Mouse (Mus musculus): ENCODE measurements around the gene Tcf20. TPM values are rescaled to one million over a fixed set of nuclear protein-coding genes. Genes with fewer than 3 reads are reported as not detected.

Gene Tcf20
- polyA plus RNA-seq, 1 experiment = 11.1 TPM

- TF ChIP-seq POLR2A (IDR thresholded peaks at IDR 0.05; ENCODE audit: insufficient read length, low read depth) = no peak
- no peak for TF ChIP-seq CEBPB (IDR thresholded peaks at IDR 0.05; ENCODE audit: insufficient read depth, poor library complexity, severe bottlenecking)
- TF ChIP-seq REST (IDR thresholded peaks at IDR 0.05; ENCODE audit: insufficient read depth, insufficient read length) = no peak
- no peak for TF ChIP-seq MYOD1 (IDR thresholded peaks at IDR 0.05; ENCODE audit: control insufficient read depth in 1 of 3, insufficient read length in 2 of 3, low read depth in 2 of 3)
- no peak for TF ChIP-seq MYOG (IDR thresholded peaks at IDR 0.05; ENCODE audit: control insufficient read depth in 1 of 3, insufficient read depth in 1 of 3, insufficient read length in 2 of 3, low read depth in 2 of 3)
- no peak for TF ChIP-seq SRF (IDR thresholded peaks at IDR 0.05; ENCODE audit: control insufficient read depth, insufficient read length, low read depth)
- TF ChIP-seq USF1 (IDR thresholded peaks at IDR 0.05; ENCODE audit: low read depth) = no peak
- TF ChIP-seq E2F4 (IDR thresholded peaks at IDR 0.05; ENCODE audit: insufficient read depth) = no peak
- TF ChIP-seq POLR2AphosphoS2 (IDR thresholded peaks at IDR 0.05; ENCODE audit: insufficient read length, low read depth) = no peak
- TF ChIP-seq MAX (IDR thresholded peaks at IDR 0.05; ENCODE audit: low read depth) = no peak
- TF ChIP-seq TCF12 (IDR thresholded peaks at IDR 0.05; ENCODE audit: insufficient read depth, poor library complexity, severe bottlenecking) = no peak
- TF ChIP-seq TCF3 (IDR thresholded peaks at IDR 0.05; ENCODE audit: insufficient read length, low read depth) = no peak
Observed at GRCm38 (mm10) chr15:83007346-83007920, 19.8 kb upstream of the Tcf20 start.

GRCm38 (mm10) chr15:83002665-83003548, 15.2 kb upstream of the Tcf20 start:
- no peak overlapping the region for H3ac ChIP-seq (ENCODE audit: control insufficient read depth, insufficient read length)
- peaks cover 53% of the 10 kb centered on the region for H3K27me3 ChIP-seq (ENCODE audit: control insufficient read depth, insufficient read depth, insufficient read length)
- no peak overlapping the region for H3K4me3 ChIP-seq
- H3K4me2 ChIP-seq (ENCODE audit: low read depth) = no peak overlapping the region
- no peaks in the 10 kb centered on the region for H3K36me3 ChIP-seq (ENCODE audit: control insufficient read depth, insufficient read depth)
- H3K79me2 ChIP-seq (ENCODE audit: control insufficient read depth, insufficient read depth) = no peaks in the 10 kb centered on the region
- no peak for TF ChIP-seq USF1 (IDR thresholded peaks at IDR 0.05; ENCODE audit: low read depth)
- no peak for TF ChIP-seq MAX (IDR thresholded peaks at IDR 0.05; ENCODE audit: low read depth)
- TF ChIP-seq REST (IDR thresholded peaks at IDR 0.05; ENCODE audit: insufficient read depth, insufficient read length) = no peak

More at GRCm38 (mm10) chr15:83007346-83007920, 19.8 kb upstream of the Tcf20 start:
- no peak overlapping the region for H3K4me3 ChIP-seq
- no peaks in the 10 kb centered on the region for H3K36me3 ChIP-seq (ENCODE audit: control insufficient read depth, insufficient read depth)
- peaks cover 12% of the 10 kb centered on the region for H3K27me3 ChIP-seq (ENCODE audit: control insufficient read depth, insufficient read depth, insufficient read length)
- H3ac ChIP-seq (ENCODE audit: control insufficient read depth, insufficient read length) = no peak overlapping the region
- peak overlapping the region; percentile 14 for H3K4me2 ChIP-seq (ENCODE audit: low read depth)
- H3K79me2 ChIP-seq (ENCODE audit: control insufficient read depth, insufficient read depth) = no peaks in the 10 kb centered on the region

GRCm38 (mm10) chr15:82998811-82999221, 11.1 kb upstream of the Tcf20 start:
- Histone ChIP-seq H3ac (ENCODE audit: control insufficient read depth, insufficient read length) (no peak overlapping the region), H3K4me2 (ENCODE audit: low read depth) (no peak overlapping the region), H3K27me3 (ENCODE audit: control insufficient read depth, insufficient read depth, insufficient read length) (peaks cover 86% of the 10 kb centered on the region), H3K36me3 (ENCODE audit: control insufficient read depth, insufficient read depth) (no peaks in the 10 kb centered on the region), H3K79me2 (ENCODE audit: control insufficient read depth, insufficient read depth) (no peaks in the 10 kb centered on the region), H3K4me3 (no peak overlapping the region)
- TF ChIP-seq TCF3 (IDR thresholded peaks at IDR 0.05; ENCODE audit: insufficient read length, low read depth) (no peak), SRF (IDR thresholded peaks at IDR 0.05; ENCODE audit: control insufficient read depth, insufficient read length, low read depth) (no peak), MAX (IDR thresholded peaks at IDR 0.05; ENCODE audit: low read depth) (no peak), POLR2A (IDR thresholded peaks at IDR 0.05; ENCODE audit: insufficient read length, low read depth) (no peak), MYOG (IDR thresholded peaks at IDR 0.05; ENCODE audit: control insufficient read depth in 1 of 3, insufficient read depth in 1 of 3, insufficient read length in 2 of 3, low read depth in 2 of 3) (no peak), USF1 (IDR thresholded peaks at IDR 0.05; ENCODE audit: low read depth) (no peak), POLR2AphosphoS2 (IDR thresholded peaks at IDR 0.05; ENCODE audit: insufficient read length, low read depth) (no peak), CEBPB (IDR thresholded peaks at IDR 0.05; ENCODE audit: insufficient read depth, poor library complexity, severe bottlenecking) (no peak), REST (IDR thresholded peaks at IDR 0.05; ENCODE audit: insufficient read depth, insufficient read length) (no peak), MYOD1 (IDR thresholded peaks at IDR 0.05; ENCODE audit: control insufficient read depth in 1 of 3, insufficient read length in 2 of 3, low read depth in 2 of 3) (no peak)

GRCm38 (mm10) chr15:82996431-82996830, 8.8 kb upstream of the Tcf20 start:
- Histone ChIP-seq H3K36me3 (ENCODE audit: control insufficient read depth, insufficient read depth) (no peaks in the 10 kb centered on the region), H3K27me3 (ENCODE audit: control insufficient read depth, insufficient read depth, insufficient read length) (peaks cover 86% of the 10 kb centered on the region), H3ac (ENCODE audit: control insufficient read depth, insufficient read length) (no peak overlapping the region), H3K4me3 (no peak overlapping the region), H3K79me2 (ENCODE audit: control insufficient read depth, insufficient read depth) (no peaks in the 10 kb centered on the region), H3K4me2 (ENCODE audit: low read depth) (no peak overlapping the region)
- TF ChIP-seq SRF (IDR thresholded peaks at IDR 0.05; ENCODE audit: control insufficient read depth, insufficient read length, low read depth) (no peak), MYOD1 (IDR thresholded peaks at IDR 0.05; ENCODE audit: control insufficient read depth in 1 of 3, insufficient read length in 2 of 3, low read depth in 2 of 3) (no peak), POLR2A (IDR thresholded peaks at IDR 0.05; ENCODE audit: insufficient read length, low read depth) (no peak), CEBPB (IDR thresholded peaks at IDR 0.05; ENCODE audit: insufficient read depth, poor library complexity, severe bottlenecking) (no peak), MAX (IDR thresholded peaks at IDR 0.05; ENCODE audit: low read depth) (no peak), POLR2AphosphoS2 (IDR thresholded peaks at IDR 0.05; ENCODE audit: insufficient read length, low read depth) (no peak), REST (IDR thresholded peaks at IDR 0.05; ENCODE audit: insufficient read depth, insufficient read length) (no peak), MYOG (IDR thresholded peaks at IDR 0.05; ENCODE audit: control insufficient read depth in 1 of 3, insufficient read depth in 1 of 3, insufficient read length in 2 of 3, low read depth in 2 of 3) (no peak)

Data from myocyte (in vitro differentiated cells).